Mouse (Mus musculus): ENCODE measurements at regions not wholly inside any gene's neighbourhood (a gene's known extent, or its start where the extent isn't known, plus 50 kb on each side); places are given as distances from the start of the nearest gene placed in this dataset.

GRCm38 (mm10) chr6:50970770-50971169 is 316.5 kb upstream of the Npvf start:
- DNase-seq (ENCODE audit: low read depth): no peak

- no peak for DNase-seq (ENCODE audit: low read depth)
Observed at GRCm38 (mm10) chr6:50972268-50972667, 318.0 kb upstream of the Npvf start.

- no peak for DNase-seq (ENCODE audit: low read depth)
Observed at GRCm38 (mm10) chr6:50973231-50973654, 319.0 kb upstream of the Npvf start.

GRCm38 (mm10) chr6:50973815-50974214 is 319.6 kb upstream of the Npvf start:
- no peak for DNase-seq (ENCODE audit: low read depth)

- no peak for DNase-seq (ENCODE audit: low read depth)
Observed at GRCm38 (mm10) chr6:50974961-50975360, 320.7 kb upstream of the Npvf start.

GRCm38 (mm10) chr6:50976973-50977372 is 322.7 kb upstream of the Npvf start:
- no peak for DNase-seq (ENCODE audit: low read depth)

- DNase-seq (ENCODE audit: low read depth): no peak
Observed at GRCm38 (mm10) chr6:50977381-50977780, 323.1 kb upstream of the Npvf start.

- DNase-seq (ENCODE audit: low read depth): no peak
Observed at GRCm38 (mm10) chr6:50978016-50978415, 323.8 kb upstream of the Npvf start.

GRCm38 (mm10) chr6:50978571-50978970 is 324.3 kb upstream of the Npvf start:
- no peak for DNase-seq (ENCODE audit: low read depth)

- no peak for DNase-seq (ENCODE audit: low read depth)
Observed at GRCm38 (mm10) chr6:50979764-50980163, 325.5 kb upstream of the Npvf start.

- DNase-seq (ENCODE audit: low read depth): no peak
Observed at GRCm38 (mm10) chr6:50980311-50980710, 326.1 kb upstream of the Npvf start.

GRCm38 (mm10) chr6:50981702-50982309 is 327.6 kb upstream of the Npvf start:
- DNase-seq (ENCODE audit: low read depth): no peak

GRCm38 (mm10) chr6:50982856-50983255 is 328.6 kb upstream of the Npvf start:
- DNase-seq (ENCODE audit: low read depth): no peak

- no peak for DNase-seq (ENCODE audit: low read depth)
Observed at GRCm38 (mm10) chr6:50983511-50984099, 329.4 kb upstream of the Npvf start.

GRCm38 (mm10) chr6:50984157-50984905 is 330.1 kb upstream of the Npvf start:
- no peak for DNase-seq (ENCODE audit: low read depth)

- DNase-seq (ENCODE audit: low read depth): no peak
Observed at GRCm38 (mm10) chr6:50986270-50986924, 332.2 kb upstream of the Npvf start.

- DNase-seq (ENCODE audit: low read depth): no peak
Observed at GRCm38 (mm10) chr6:50988561-50988960, 334.3 kb upstream of the Npvf start.

GRCm38 (mm10) chr6:50991528-50992125 is 337.4 kb upstream of the Npvf start:
- DNase-seq (ENCODE audit: low read depth): no peak

- no peak for DNase-seq (ENCODE audit: low read depth)
Observed at GRCm38 (mm10) chr6:50993952-50994351, 339.7 kb upstream of the Npvf start.

- no peak for DNase-seq (ENCODE audit: low read depth)
Observed at GRCm38 (mm10) chr6:51002713-51003112, 348.5 kb upstream of the Npvf start.

- DNase-seq (ENCODE audit: low read depth): no peak
Observed at GRCm38 (mm10) chr6:51006074-51006591, 351.9 kb upstream of the Npvf start.

All from naive thymus-derived CD4-positive, alpha-beta T cell, adult 2 months (primary cell).